In the genomic region with DNA sequence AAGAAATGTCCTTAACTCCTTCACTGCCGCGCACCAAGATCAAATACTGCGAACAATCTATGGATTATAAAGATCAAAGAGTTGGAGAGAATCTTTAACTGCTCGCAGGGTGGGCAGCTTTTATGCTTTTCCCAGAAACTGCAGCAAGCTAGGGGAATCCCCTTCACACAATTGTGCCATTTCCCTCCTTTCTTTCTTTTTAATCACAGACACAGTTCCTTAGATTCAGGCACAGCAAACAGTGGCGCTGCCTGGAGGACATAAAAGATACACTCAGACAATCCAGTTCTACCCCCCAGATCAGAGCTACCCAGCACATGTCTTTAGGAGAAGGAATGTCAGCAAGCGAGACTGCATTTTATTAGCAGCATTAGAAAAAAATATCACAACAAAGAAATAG, we compare ENCODE assay signal across 9 mouse cellular contexts.
DNase-seq lines count a peak whose midpoint lies in the region; ATAC-seq and TF ChIP-seq lines count a peak whose summit lies in the region.
"Had no signal": no experiment of that assay in that cellular context is flagged by ENCODE, and none has a peak within 500 bp of the region (broad histone marks: within the 10 kb centered on the region; RNA-seq: fewer than 3 reads in every experiment).

No protein-coding gene starts in this region.

- H3K4me3 ChIP-seq in kidney, postnatal 0 days (replicated peaks; ENCODE audit: low read depth, low read length): no peak overlapping the region
- peak overlapping the region; percentile 25; the same call in 1 of the 2 replicates for H3K4me3 ChIP-seq in embryonic facial prominence, embryonic 14.5 days (ENCODE audit: low read depth, low read length)
- H3K4me3 ChIP-seq in hindbrain, embryonic 15.5 days: peak overlapping the region; percentile 32
- H3K4me3 ChIP-seq in midbrain, embryonic 15.5 days: peak overlapping the region; percentile 39
- H3K4me3 ChIP-seq in liver, embryonic 12.5 days: no peak overlapping the region
- H3K4me3 ChIP-seq: heart, embryonic 12.5 days had no signal

- H3K27me3 ChIP-seq in kidney, postnatal 0 days (ENCODE audit: insufficient read depth, low read length): no peaks in the 10 kb centered on the region
- no peaks in the 10 kb centered on the region for H3K27me3 ChIP-seq in embryonic facial prominence, embryonic 14.5 days (replicated peaks; ENCODE audit: control insufficient read depth, insufficient read depth, low read length)
- no peaks in the 10 kb centered on the region for H3K27me3 ChIP-seq in hindbrain, embryonic 15.5 days
- no peaks in the 10 kb centered on the region for H3K27me3 ChIP-seq in midbrain, embryonic 15.5 days (replicated peaks)
- H3K27me3 ChIP-seq in liver, embryonic 12.5 days (replicated peaks): no peaks in the 10 kb centered on the region
- H3K27me3 ChIP-seq: heart, embryonic 12.5 days had no signal

- no peaks in the 10 kb centered on the region for H3K4me1 ChIP-seq in kidney, postnatal 0 days (replicated peaks; ENCODE audit: insufficient read depth, low read length)
- no peaks in the 10 kb centered on the region; the same call in 1 of the 2 replicates for H3K4me1 ChIP-seq in embryonic facial prominence, embryonic 14.5 days (ENCODE audit: control insufficient read depth, insufficient read depth, low read length)
- peaks cover 17% of the 10 kb centered on the region for H3K4me1 ChIP-seq in hindbrain, embryonic 15.5 days (replicated peaks)
- peaks cover 23% of the 10 kb centered on the region for H3K4me1 ChIP-seq in midbrain, embryonic 15.5 days
- no peaks in the 10 kb centered on the region for H3K4me1 ChIP-seq in liver, embryonic 12.5 days

- no peak for ATAC-seq in kidney, postnatal 0 days (replicated peaks; ENCODE audit: low FRiP score, low read depth)
- no peak for ATAC-seq in embryonic facial prominence, embryonic 14.5 days (ENCODE audit: low read depth)
- peak; percentile 59; the same call in 1 of the 2 replicates for ATAC-seq in hindbrain, embryonic 15.5 days (ENCODE audit: low FRiP score, low read depth)
- peak; percentile 78 for ATAC-seq in midbrain, embryonic 15.5 days (replicated peaks)
- ATAC-seq in liver, embryonic 12.5 days: no peak

- no peak for TF ChIP-seq CTCF in kidney, postnatal 0 days (IDR thresholded peaks at IDR 0.05; ENCODE audit: low read depth)

- no peak overlapping the region for H3K27ac ChIP-seq in kidney, postnatal 0 days
- H3K27ac ChIP-seq in embryonic facial prominence, embryonic 14.5 days (replicated peaks; ENCODE audit: low read depth, low read length): no peak overlapping the region; the same call in 1 of the 2 replicates
- H3K27ac ChIP-seq in hindbrain, embryonic 15.5 days (replicated peaks): no peak overlapping the region; the same call in 1 of the 2 replicates
- peak overlapping the region; percentile 61 for H3K27ac ChIP-seq in midbrain, embryonic 15.5 days
- no peak overlapping the region for H3K27ac ChIP-seq in liver, embryonic 12.5 days

- 36% methylated on average over 6 of the region's 6 CpGs for WGBS in kidney, postnatal 0 days
- 45% methylated on average over 6 of the region's 6 CpGs for WGBS in embryonic facial prominence, embryonic 14.5 days
- WGBS in hindbrain, embryonic 15.5 days: 35% methylated on average over 6 of the region's 6 CpGs
- WGBS in midbrain, embryonic 15.5 days: 4% methylated on average over 6 of the region's 6 CpGs
- WGBS in liver, embryonic 12.5 days (ENCODE audit: insufficient replicate concordance): 60% methylated on average over 6 of the region's 6 CpGs

- no peaks in the 10 kb centered on the region for H3K9me3 ChIP-seq in kidney, postnatal 0 days (replicated peaks; ENCODE audit: low read length)
- H3K9me3 ChIP-seq in embryonic facial prominence, embryonic 14.5 days (ENCODE audit: control insufficient read depth, low read length): no peaks in the 10 kb centered on the region
- H3K9me3 ChIP-seq in hindbrain, embryonic 15.5 days: no peaks in the 10 kb centered on the region
- H3K9me3 ChIP-seq in midbrain, embryonic 15.5 days: no peaks in the 10 kb centered on the region
- no peaks in the 10 kb centered on the region for H3K9me3 ChIP-seq in liver, embryonic 12.5 days (replicated peaks)
- H3K9me3 ChIP-seq: heart, embryonic 12.5 days had no signal

- no peak for DNase-seq in kidney, postnatal 0 days (ENCODE audit: low spot score)
- DNase-seq in kidney, adult 11 months: no peak
- peak; percentile 12 for DNase-seq in embryonic facial prominence, embryonic 14.5 days (ENCODE audit: low spot score)
- DNase-seq in cerebellum, postnatal 14 days: no peak
- DNase-seq in gastrocnemius, adult 18-20 months (ENCODE audit: low spot score): no peak

- peak overlapping the region; percentile 45; the same call in 1 of the 2 replicates for H3K4me2 ChIP-seq in kidney, postnatal 0 days (ENCODE audit: low read length)
- peak overlapping the region; percentile 51 for H3K4me2 ChIP-seq in embryonic facial prominence, embryonic 14.5 days (ENCODE audit: low read depth, low read length)
- peak overlapping the region; percentile 62 for H3K4me2 ChIP-seq in hindbrain, embryonic 15.5 days
- H3K4me2 ChIP-seq in midbrain, embryonic 15.5 days: peak overlapping the region; percentile 71
- no peak overlapping the region for H3K4me2 ChIP-seq in liver, embryonic 12.5 days

- H3K9ac ChIP-seq in kidney, postnatal 0 days (ENCODE audit: low read depth, low read length): no peak overlapping the region
- no peak overlapping the region for H3K9ac ChIP-seq in embryonic facial prominence, embryonic 14.5 days (ENCODE audit: low read depth, low read length)
- peak overlapping the region; percentile 16; the same call in 1 of the 2 replicates for H3K9ac ChIP-seq in hindbrain, embryonic 15.5 days
- peak overlapping the region; percentile 18; the same call in 1 of the 2 replicates for H3K9ac ChIP-seq in midbrain, embryonic 15.5 days
- H3K9ac ChIP-seq in liver, embryonic 12.5 days: no peak overlapping the region
- H3K9ac ChIP-seq: heart, embryonic 12.5 days had no signal

- H3K36me3 ChIP-seq in kidney, postnatal 0 days (ENCODE audit: insufficient read depth, low read length): no peaks in the 10 kb centered on the region
- no peaks in the 10 kb centered on the region for H3K36me3 ChIP-seq in embryonic facial prominence, embryonic 14.5 days (ENCODE audit: control insufficient read depth, insufficient read depth, low read length)
- H3K36me3 ChIP-seq in hindbrain, embryonic 15.5 days: no peaks in the 10 kb centered on the region
- no peaks in the 10 kb centered on the region for H3K36me3 ChIP-seq in midbrain, embryonic 15.5 days (replicated peaks)
- H3K36me3 ChIP-seq in liver, embryonic 12.5 days: no peaks in the 10 kb centered on the region
- H3K36me3 ChIP-seq: heart, embryonic 12.5 days had no signal

Comparison
In these comparisons a context has a peak if more than half of its experiments do, and no peak if none do; other contexts are left out.
1. ATAC-seq: peak in hindbrain, embryonic 15.5 days (single experiment) and midbrain, embryonic 15.5 days (single experiment); none in kidney, postnatal 0 days (single experiment), embryonic facial prominence, embryonic 14.5 days (single experiment) and liver, embryonic 12.5 days (single experiment).
2. H3K4me3 ChIP-seq: peak in embryonic facial prominence, embryonic 14.5 days (single experiment), hindbrain, embryonic 15.5 days (single experiment) and midbrain, embryonic 15.5 days (single experiment); none in kidney, postnatal 0 days (single experiment) and liver, embryonic 12.5 days (single experiment).
3. H3K9ac ChIP-seq: peak in hindbrain, embryonic 15.5 days (single experiment) and midbrain, embryonic 15.5 days (single experiment); none in kidney, postnatal 0 days (single experiment), embryonic facial prominence, embryonic 14.5 days (single experiment) and liver, embryonic 12.5 days (single experiment).